Mouse (Mus musculus) cerebellum, adult 2 months (tissue): ENCODE data around the gene Cacng2. TPM values are rescaled to one million over a fixed set of nuclear protein-coding genes. Genes with fewer than 3 reads are reported as not detected.

Source experiments
- DNase-seq, 2 experiments: peaks; one replicate each; pipeline ENCODE4 v3.0.0; 2021
- H3K27ac ChIP-seq: fragments of 200-500 bp; 2 replicates; pipeline ENCODE4 v1.5.1; 2012; ENCODE audit warnings: low read length, control low read depth, inconsistent platforms; ENCODE audit not compliant: insufficient read depth
- H3K27me3 ChIP-seq: fragments of 200-500 bp; 2 replicates; pipeline ENCODE4 v1.6.1; 2012; ENCODE audit warnings: inconsistent platforms, mild to moderate bottlenecking, low read length, moderate library complexity; ENCODE audit not compliant: control insufficient read depth, insufficient read depth
- H3K4me1 ChIP-seq: fragments of 200-500 bp; 2 replicates; pipeline ENCODE4 v1.6.1; 2011; ENCODE audit warnings: low read length; ENCODE audit not compliant: control insufficient read depth, insufficient read depth
- H3K4me3 ChIP-seq: fragments of 200-500 bp; replicated peaks from 2 replicates; pipeline ENCODE3; 2011; ENCODE audit warnings: mild to moderate bottlenecking, low read depth, low read length, control low read depth; ENCODE audit not compliant: insufficient read depth
- CTCF ChIP-seq: fragments of 200-500 bp; IDR thresholded peaks from 2 replicates; pipeline ENCODE4 v1.5.1; 2011; ENCODE audit warnings: low read depth, mild to moderate bottlenecking, control low read depth, low read length, moderate library complexity, borderline replicate concordance; ENCODE audit not compliant: insufficient read depth
- POLR2A ChIP-seq: fragments of 200-500 bp; IDR thresholded peaks from 2 replicates; pipeline ENCODE4 v1.6.1; 2011; ENCODE audit warnings: low read length, control low read depth, borderline replicate concordance; ENCODE audit not compliant: insufficient read depth
- WGBS: fragments of 180-500 bp; shearing (Covaris S2); methylation state at CpG from one replicate; pipeline ENCODE4 v1.1.7; 2018; 5-methylcytosine and 5-hydroxymethylcytosine counted together
- polyA plus RNA-seq: library from polyadenylated mRNA; depleted of rRNA; stranded (reverse); fragments of >200 nt; gene quantifications from 2 replicates; pipeline ENCODE4 v1.2.3, GENCODE M21; 2012

The Cacng2 gene
- polyA plus RNA-seq, 1 experiment, result 45.8 TPM

- WGBS, result under 1% methylated on average over 15 of the region's 15 CpGs
- TF ChIP-seq POLR2A (no peak), CTCF (no peak)
- peaks cover 3% of the 10 kb centered on the region; the same call in 1 of the 2 replicates for H3K4me1 ChIP-seq
- peak overlapping the region; percentile 86 for H3K4me3 ChIP-seq
- peak in 1 of 2 experiments; percentile 30 for DNase-seq
- peak overlapping the region; percentile 45 for H3K27ac ChIP-seq
- no peaks in the 10 kb centered on the region for H3K27me3 ChIP-seq
Observed at GRCm38 (mm10) chr15:77969940-77970469, 149.8 kb downstream of the Cacng2 start.

- WGBS, result 40% methylated on average over 9 of the region's 9 CpGs
- TF ChIP-seq POLR2A (no peak), CTCF (no peak)
- no peak overlapping the region for H3K4me3 ChIP-seq
- no peak for DNase-seq
- peaks cover 3% of the 10 kb centered on the region; the same call in 1 of the 2 replicates for H3K4me1 ChIP-seq
- no peak overlapping the region for H3K27ac ChIP-seq
- no peaks in the 10 kb centered on the region for H3K27me3 ChIP-seq
Observed at GRCm38 (mm10) chr15:77965117-77965528, 154.7 kb downstream of the Cacng2 start.

GRCm38 (mm10) chr15:77962447-77962846 lies 157.4 kb downstream of the Cacng2 start:
- H3K4me3 ChIP-seq, result no peak overlapping the region
- DNase-seq, result no peak
- no peaks in the 10 kb centered on the region for H3K27me3 ChIP-seq
- TF ChIP-seq POLR2A (no peak), CTCF (no peak)
- 94% methylated on average over 5 of the region's 5 CpGs for WGBS
- H3K4me1 ChIP-seq, result no peaks in the 10 kb centered on the region
- no peak overlapping the region for H3K27ac ChIP-seq

GRCm38 (mm10) chr15:77960693-77961092 lies 159.1 kb downstream of the Cacng2 start:
- peaks cover 3% of the 10 kb centered on the region; the same call in 1 of the 2 replicates for H3K4me1 ChIP-seq
- no peaks in the 10 kb centered on the region for H3K27me3 ChIP-seq
- TF ChIP-seq POLR2A (no peak), CTCF (no peak)
- 83% methylated on average over 6 of the region's 6 CpGs for WGBS
- no peak overlapping the region for H3K4me3 ChIP-seq
- DNase-seq, result no peak
- no peak overlapping the region for H3K27ac ChIP-seq

GRCm38 (mm10) chr15:77958071-77958470 lies 161.8 kb downstream of the Cacng2 start:
- no peaks in the 10 kb centered on the region for H3K27me3 ChIP-seq
- no peak overlapping the region for H3K27ac ChIP-seq
- peaks cover 18% of the 10 kb centered on the region; the same call in 1 of the 2 replicates for H3K4me1 ChIP-seq
- WGBS, result 62% methylated on average over 3 of the region's 3 CpGs
- TF ChIP-seq CTCF, result no peak
- TF ChIP-seq POLR2A, result no peak
- no peak for DNase-seq
- no peak overlapping the region for H3K4me3 ChIP-seq

GRCm38 (mm10) chr15:77957625-77958024 lies 162.2 kb downstream of the Cacng2 start:
- no peak for DNase-seq
- H3K4me3 ChIP-seq, result no peak overlapping the region
- 59% methylated on average over 5 of the region's 5 CpGs for WGBS
- no peak for TF ChIP-seq POLR2A
- TF ChIP-seq CTCF, result no peak
- H3K4me1 ChIP-seq, result peaks cover 20% of the 10 kb centered on the region
- no peaks in the 10 kb centered on the region for H3K27me3 ChIP-seq
- H3K27ac ChIP-seq, result no peak overlapping the region

GRCm38 (mm10) chr15:77956404-77956901 lies 163.4 kb downstream of the Cacng2 start, which contains the start of gene Foxred2:
TSS of gene Foxred2 (minus strand) at chr15:77956722.
- Histone ChIP-seq H3K4me1 (peaks cover 30% of the 10 kb centered on the region), H3K27me3 (no peaks in the 10 kb centered on the region), H3K4me3 (peak within 1 kb of the TSS; percentile 61), H3K27ac (peak within 1 kb of the TSS; percentile 9)
- peak; percentile 71 for TF ChIP-seq POLR2A
- peak; percentile 48; the same call in 1 of the 2 replicates for TF ChIP-seq CTCF
- DNase-seq, result peak; percentile 92
- WGBS, result under 1% methylated on average over 38 of the region's 39 CpGs
